Mouse (Mus musculus) gastrocnemius, postnatal 14 days (tissue): ENCODE results near the gene Rora. TPM values are rescaled to one million over a fixed set of nuclear protein-coding genes. Genes with fewer than 3 reads are reported as not detected.
A peak's percentile ranks its signal among the peaks of the same experiment; 100 is the strongest.

Experiments used
- DNase-seq: peaks from one replicate; pipeline ENCODE4 v3.0.0; 2021; ENCODE audit warnings: mixed read lengths
- intact Hi-C: fragments of 180-260 bp; cut with DNase I; formaldehyde crosslinking; loops from one replicate; pipeline ENCODE4 v1.15.1; 2025; ENCODE audit warnings: low total_unique reads
- total RNA-seq, 2 experiments: library from RNA; stranded (reverse); gene quantifications; 2 replicates each; pipeline ENCODE4 v1.2.3; 2021

Gene Rora
- total RNA-seq, 2 experiments from 2014 or later: 46.0 to 53.4 TPM

DNA sequence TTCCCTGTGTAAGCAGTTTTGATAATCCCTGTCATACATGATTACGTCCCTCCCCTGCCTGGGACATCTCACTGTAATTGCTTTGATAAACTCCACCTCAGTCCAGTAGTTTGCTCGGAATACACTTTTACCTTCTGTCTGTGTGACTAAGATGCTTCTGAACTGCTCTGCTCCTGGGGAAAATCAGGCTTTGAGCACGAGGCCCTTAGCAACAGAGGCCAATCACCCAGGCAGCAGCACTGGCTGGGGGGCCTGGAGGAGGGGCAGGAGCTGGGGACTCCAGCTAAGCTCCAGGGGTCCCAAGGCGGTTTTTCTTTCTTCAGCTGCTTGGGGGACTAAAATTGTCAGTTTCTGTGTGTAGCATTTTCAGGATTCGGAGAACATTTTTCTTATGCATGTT lies 32.0 kb downstream of the Rora start:
- intact Hi-C loops: no loop called here
- no peak for DNase-seq

DNA sequence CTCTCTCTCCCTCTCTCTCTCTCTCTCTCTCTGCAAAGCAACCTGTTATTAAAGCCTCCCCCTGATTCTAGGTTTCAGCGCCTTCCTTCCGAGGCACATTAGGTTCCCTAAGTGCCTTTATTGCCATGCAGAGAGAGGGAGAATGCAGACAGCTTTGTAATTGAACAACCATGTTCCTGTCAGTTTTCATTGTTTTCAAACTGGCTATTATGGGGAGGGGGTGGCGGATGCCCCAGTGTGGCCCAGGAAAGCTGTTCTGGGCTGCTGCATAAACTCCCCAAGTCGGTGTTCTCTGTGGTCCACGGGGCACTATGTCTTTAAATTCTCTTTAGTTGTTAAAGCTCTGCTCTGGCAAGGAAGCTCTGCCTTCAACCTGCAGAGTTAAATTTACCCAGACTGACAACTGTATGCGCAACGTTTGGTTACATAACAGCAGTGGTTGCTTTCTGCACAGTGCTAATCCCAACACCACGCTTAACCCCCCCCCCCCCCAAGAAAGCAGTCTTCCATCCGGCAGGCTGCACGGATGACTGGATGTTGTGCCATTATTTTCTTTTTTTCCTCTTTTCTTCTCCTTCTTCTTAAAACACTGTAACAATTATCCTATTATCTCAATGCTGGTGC lies 33.8 kb downstream of the Rora start:
- intact Hi-C loops: no loop called here

DNA sequence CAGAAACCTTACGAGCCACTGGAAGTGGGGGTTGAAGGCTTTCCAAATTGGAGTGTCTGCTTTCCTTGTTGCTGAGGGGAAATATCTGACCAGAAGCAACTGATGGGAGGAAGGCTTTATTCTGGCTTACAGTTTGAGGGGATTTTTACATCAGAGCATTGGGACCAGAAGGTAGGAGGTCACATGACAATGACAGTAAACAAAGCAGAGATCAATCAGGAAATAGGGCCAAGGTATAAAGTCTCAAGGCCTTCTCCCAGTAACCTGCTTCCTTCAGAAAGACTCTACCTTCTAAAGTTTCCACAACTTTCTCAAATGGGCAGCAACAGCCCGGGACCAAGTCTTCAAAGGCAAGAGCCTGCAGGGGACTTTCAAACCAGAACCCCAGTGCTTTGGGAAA lies 34.6 kb downstream of the Rora start:
- intact Hi-C loops: no loop called here
- no peak for DNase-seq

More for the DNA sequence above, 33.8 kb downstream of the Rora start:
- no peak for DNase-seq

DNA sequence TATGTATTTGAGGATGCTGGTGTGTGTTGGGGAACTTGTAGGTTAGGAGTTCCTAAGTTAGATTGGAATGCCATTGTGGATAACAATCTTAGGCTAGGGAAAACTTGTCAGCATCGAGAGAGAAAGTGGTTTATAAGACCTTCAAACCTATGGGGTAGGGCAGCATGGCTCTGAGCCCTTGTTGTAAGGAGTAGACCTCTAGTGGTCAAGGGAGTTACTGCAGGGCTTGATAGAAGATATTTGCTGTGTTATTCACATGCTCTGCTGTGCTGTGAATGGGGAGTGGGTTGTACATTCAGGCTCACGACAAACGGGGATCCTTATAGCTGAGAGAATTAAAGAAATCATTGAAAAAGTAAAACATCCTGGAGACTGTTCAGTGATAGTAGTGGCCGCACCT lies 35.8 kb downstream of the Rora start:
- DNase-seq: peak; percentile 19
- intact Hi-C loops: no loop called here

DNA sequence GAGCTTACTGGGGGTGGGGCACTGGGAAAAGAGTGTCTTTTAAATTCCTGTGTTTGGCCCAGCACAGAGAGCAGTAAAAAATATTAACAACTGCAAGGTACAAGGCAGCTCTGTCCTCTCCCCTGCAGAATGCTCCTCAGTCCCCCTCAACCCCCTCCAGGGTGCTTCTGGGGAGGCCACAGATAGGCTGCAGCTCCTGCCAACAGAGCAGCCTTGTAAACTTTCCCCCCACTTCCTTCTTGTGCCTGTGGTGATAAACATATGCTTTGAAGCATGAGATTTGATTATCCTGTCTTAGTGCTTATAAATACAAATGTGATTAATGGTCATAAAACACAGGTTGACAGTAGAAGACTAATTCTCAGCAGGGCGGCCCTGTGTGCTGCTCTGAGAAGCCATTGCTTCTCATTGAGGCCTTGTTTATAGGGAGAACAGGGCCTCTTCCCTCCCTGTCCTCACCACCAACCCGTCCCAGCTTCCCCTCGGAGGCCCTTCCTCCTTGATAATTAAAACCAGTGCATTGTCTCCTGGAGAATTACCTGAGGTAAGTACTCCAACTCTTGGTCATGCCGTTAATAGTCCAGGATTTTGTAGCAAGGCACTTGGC lies 41.4 kb downstream of the Rora start:
- DNase-seq: no peak
- intact Hi-C loops: no loop called here

DNA sequence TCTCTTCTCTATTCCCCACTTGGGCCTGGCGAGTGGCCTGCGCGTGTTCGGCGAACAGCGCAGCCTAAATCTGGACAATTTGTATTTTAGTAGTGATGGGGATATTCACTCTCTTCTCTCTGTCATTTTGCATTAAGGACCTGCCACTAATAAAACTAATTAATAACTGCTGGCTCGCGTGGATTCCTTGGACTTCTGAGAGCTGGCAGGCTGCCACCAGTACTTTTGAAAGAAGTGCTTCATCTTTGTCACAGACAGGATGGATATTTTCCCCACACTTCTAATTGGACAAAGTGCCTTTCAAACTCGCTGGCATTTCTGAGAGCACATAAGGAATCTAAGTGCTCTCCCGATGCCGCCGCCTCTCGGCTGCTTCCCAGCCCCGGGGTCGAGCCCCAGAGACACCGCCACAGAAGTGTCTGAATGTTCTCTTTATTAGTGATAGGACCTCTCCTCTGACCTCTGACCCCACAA lies 41.9 kb downstream of the Rora start:
- intact Hi-C loops: no loop called here
- DNase-seq: no peak

DNA sequence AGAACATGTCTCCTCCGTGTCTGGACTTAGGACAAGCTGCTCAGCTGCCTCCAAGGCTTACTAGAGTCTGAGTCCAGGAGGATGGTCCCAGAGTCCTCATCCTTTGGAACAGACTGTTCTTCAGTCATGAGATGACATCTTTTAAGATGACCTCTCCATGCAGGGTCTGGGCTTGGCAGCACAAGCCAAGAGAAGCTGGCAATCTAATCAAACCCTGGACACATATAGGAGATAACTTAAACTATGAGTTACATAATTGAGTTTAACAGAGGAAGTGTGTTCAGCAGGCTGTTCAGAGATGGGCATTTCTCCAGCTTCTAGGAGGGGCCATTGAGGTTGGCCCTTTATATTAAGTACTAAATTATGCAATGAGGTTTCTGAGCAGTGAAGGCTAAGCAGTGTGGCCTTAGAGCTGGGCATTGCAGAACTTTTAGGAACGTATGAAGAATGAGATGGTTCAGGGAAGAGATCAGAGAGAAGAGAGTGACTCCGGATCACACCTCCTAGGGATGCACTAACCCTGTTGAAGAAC lies 42.9 kb downstream of the Rora start:
- intact Hi-C loops: no loop called here

DNA sequence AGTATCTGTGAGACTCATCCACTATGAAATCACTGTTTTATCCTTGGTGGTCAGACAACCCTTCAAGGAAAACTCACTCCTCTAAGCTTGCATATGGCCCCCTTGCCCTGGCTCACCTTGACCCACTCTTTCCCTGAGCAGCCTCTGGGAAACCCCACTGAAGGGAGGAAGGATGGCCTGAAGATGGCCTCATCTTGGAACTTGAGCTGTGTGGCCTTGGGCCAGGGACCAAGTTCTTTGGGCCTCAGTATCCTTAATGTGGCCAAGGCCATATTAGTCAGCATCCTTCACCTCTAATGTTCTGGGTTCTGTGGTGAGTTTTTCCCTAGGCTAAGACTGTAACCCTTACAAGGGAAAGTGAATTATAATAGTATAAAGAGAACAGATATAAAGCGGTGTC lies 45.8 kb downstream of the Rora start:
- no peak for DNase-seq
- intact Hi-C loops: no loop called here

More for the DNA sequence above, 42.9 kb downstream of the Rora start:
- DNase-seq: no peak

DNA sequence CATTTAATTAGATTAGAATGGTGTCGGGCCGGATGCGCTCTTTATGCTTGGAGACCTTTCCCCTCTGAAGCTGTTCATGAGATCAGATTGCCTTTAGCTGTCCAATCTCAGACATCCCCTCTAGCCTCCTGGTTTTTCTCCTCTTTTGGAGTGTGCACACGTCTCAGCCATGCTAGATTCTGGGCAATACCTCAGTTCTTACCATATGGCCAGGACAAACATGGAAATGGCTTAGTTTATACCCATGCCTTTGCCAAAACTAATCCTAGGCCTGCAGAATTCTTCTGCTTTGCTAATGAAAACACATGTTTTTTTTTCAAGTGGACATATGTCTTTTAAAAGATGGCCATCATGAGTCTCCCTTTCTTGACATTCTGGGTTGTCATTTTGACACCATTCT lies 46.3 kb downstream of the Rora start:
- intact Hi-C loops: no loop called here

DNA sequence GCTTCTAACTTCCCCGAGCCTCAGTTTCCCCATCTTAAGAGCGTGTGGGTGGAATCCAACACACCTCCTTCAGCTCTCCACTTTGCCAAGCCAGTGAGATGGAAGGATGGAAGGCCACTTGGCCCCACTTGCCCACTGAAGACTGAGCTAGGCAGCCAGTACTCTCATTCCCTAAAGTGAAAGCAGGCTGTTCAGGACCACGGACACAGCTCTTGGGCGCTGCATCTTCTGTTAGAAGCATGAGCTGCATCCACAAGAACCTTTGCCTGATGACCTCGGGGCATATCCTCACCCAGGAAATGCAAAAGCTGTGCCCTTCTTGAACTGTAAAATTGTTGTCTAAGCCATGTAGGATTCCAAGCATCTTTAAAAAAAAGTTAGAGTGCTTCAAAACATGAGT lies 54.0 kb downstream of the Rora start:
- DNase-seq: no peak
- intact Hi-C loops: no loop called here

More for the DNA sequence above, 46.3 kb downstream of the Rora start:
- no peak for DNase-seq

DNA sequence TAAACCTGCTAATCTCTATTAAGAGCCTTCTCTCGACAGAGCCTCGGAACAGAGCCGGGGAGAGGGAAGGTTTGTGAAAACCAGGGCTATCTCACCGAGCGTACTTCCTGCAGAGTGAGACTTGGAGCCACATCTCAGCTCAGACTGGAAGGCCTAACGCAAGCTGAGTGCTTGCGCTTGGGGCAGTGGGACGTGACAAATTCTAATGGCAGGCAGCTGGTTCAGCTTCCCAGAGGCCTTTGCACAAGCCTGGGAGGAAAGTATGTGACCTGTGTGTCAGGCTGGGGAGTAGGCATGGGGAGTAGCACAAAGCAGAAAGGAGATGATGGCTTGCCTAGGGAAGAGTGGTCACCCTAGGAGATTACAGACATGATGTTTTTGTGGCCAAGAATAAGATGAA lies 55.6 kb downstream of the Rora start:
- intact Hi-C loops: no loop called here
- no peak for DNase-seq

DNA sequence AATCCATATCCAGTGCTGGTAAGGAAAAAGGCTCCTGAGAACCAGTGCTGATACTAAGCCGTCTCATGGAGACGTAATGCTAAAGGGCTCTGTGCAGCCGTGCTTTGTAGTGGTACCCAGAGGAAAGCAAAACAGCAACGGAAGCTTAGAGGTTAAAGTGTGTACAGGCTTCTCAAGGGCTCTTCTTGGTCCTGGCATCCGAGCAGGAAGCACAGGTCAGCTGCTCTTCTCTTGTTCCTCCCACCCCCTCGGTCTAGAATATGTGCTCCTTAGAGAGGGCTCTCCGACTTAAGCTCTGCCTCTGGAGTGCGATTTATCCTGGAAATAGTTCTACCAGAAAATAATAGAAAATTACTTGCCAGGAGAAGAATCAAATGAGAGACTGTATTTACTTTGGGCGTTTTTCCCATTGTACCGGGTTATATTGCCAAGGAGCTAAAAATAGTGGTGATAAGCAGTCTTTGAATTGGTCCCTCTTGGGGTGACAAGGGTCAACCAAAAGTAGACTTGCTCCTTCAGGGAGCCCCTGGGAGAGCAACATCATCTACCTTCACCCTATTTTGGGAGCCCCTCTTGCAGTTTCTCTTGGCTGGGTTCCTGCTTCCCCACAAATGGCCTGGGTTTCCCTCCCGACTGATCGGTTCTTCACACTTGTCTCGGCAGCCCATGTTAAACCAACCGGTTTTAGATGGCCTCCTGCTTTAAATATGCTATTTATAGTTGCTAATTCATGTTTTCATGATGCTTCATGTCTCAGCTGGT lies 57.5 kb downstream of the Rora start:
- DNase-seq: peak; percentile 12
- intact Hi-C loops: loop anchor here (10.0 kb wide), 1 partner anchor 696 kb away; no protein-coding TSS in a partner anchor

DNA sequence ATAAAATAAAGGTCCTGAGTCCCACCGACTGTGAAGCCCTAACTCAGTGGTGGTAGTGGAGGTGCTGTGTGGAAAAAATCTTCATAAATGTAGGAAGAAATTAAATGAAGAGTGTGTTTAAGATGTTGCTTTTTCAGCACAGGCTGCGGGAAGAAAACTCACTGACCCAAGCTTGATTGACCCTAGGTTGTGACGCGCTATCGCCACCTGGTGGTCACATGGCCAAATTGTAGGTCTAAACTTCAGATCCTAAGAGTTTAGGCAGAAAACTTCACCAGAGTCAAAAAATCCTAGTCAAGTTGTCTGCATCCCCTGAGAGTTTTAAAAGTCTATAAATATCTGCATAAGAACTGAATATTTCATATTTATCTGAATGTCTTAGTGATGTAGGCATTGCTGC lies 63.4 kb downstream of the Rora start:
- peak; percentile 31 for DNase-seq
- intact Hi-C loops: loop anchor here (10.0 kb wide), 1 partner anchor 702 kb away; no protein-coding TSS in a partner anchor

DNA sequence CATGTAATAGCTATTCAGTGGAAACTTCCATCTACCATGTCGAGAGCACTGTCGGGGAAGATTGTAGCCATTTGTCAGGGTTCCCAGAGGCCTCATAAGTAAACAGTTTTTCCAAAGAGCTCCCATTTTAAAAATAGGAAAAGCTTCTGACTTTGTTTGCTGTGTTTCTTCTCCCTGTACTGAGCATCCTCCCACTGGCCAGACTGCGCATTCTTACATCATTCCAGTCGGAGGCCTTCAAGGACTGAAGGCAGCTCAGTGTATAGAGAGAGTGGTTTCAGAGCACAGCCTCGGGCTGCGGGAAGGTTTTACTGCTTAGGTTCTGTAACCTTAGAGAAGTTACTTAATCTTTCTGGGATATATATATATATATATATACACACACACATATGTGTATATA lies 64.8 kb downstream of the Rora start:
- intact Hi-C loops: loop anchor here (10.0 kb wide), 1 partner anchor 704 kb away; no protein-coding TSS in a partner anchor
- DNase-seq: no peak

DNA sequence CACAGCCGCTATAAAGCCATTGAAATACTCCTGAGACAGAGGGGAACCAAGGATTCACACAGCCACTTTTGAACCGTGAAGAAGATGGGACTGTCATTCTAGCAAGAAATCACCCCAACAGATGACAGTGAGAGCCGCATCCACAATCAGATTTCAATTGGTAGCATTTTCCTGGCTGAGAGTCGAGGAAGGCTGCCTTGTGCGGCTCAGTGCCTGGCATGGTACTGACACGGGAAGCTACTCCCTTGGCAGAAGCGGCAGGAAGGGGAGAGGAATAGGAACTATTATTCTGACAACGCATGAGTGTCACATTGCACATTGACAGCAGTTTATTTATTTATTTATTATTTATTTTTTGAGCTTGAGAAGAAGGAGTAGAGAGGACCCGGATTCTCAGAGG lies 65.7 kb downstream of the Rora start:
- no peak for DNase-seq
- intact Hi-C loops: loop anchor here (10.0 kb wide), 1 partner anchor 704 kb away; no protein-coding TSS in a partner anchor

DNA sequence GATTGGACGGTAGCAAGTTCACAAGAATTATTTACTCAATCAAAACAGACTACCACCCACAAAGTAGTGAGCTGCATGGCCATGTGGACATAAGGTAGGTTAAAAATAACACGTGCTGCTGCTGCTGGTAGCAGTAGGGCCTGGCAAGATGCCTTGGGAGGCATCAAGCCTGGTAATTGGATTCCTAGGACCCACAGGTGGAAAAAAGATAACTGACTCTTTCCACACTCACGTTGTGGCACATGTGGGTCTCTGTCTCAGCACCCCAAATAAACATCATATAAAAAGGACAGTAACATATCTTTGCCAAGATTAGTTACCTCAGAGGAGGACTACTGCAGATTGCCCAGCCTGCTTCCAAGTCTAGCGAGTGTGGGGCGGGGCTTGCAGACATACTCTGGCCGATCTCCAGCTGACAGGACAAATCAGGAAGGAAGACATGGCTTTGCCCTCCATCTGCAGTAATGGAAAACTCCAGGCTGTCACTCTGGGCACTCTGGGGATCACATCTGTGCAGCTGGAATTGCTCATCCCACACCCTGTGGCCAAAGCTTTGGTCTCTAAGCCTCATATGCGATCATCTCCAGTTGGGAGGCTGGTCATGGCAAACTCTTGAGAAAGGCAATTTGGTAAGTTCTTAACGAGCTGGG lies 71.2 kb downstream of the Rora start:
- intact Hi-C loops: no loop called here
- DNase-seq: peak; percentile 69

DNA sequence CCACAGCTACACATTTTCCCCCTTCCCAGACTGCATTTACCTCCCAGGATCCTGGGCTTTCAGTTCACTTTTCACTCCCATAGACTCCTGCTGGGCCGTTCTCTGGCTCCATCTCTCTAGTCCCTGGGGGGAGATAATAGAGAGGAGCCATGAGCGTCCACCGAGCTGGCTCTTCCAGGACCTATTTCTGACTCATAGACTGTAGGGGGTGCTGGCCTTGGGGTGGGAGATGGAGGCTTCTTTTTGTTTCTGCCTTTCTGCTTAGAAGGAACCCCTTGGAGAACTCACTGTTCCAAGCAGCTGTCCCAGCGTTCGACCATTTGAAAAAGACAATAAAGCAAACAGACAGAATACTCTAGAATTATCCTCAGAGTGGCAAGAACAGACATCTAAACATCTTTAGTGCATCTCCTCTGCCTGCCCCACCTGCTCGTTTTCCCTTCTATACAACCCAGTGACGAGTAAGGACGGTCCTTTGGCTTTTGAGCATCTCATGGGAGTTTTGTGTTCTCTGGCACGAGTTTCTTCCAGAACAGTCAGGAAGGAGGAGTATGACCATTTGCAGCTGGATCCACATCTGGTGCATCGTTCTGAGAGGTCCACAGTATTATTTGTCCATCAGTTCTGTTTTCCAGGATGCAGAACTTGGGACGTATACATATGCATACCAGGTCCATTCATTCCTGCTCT lies 73.7 kb downstream of the Rora start:
- intact Hi-C loops: no loop called here
- DNase-seq: peak; percentile 10

DNA sequence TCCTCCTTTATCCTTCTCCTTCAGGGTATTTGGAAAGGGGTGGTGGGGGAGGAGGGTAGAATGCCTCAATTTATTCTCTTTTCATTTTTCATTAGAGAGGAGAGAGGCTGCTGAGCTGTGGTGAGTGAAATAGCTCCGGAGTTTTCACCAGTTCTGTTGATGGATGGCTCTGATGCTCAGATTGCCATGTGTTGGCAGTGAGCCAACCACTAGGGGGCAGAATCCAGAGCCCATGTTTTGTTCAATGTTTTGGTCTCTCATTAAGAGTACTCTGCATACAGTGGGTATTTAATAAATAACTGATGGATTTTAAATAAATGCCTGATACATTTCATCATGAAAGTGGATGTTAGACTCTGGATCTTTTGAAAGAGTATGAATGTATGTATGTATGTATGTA lies 77.9 kb downstream of the Rora start:
- intact Hi-C loops: no loop called here
- no peak for DNase-seq

DNA sequence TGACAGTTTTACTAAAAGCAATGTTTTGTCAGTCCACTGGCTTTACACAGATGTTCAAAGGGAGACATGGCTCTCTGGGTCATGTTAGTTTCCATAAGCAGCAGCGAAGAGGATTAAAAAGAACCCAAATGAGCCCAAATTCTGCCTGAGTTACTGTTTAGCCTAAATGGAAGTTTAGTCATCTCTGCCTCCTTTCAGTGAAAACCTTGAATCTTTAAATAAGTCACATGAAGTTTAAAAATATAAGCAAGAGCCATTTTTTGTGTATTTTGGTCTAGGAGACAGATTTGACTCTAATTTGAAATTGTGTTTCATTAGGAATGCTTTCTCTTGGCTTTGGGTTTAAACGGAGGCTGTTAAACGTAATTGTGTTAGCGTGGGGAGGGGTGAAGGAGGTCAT lies 79.3 kb downstream of the Rora start:
- intact Hi-C loops: no loop called here
- DNase-seq: no peak
